Mouse (Mus musculus) cortical plate, adult 2 months (tissue): ENCODE results near the gene Cmas. TPM values are rescaled to one million over a fixed set of nuclear protein-coding genes. Genes with fewer than 3 reads are reported as not detected.

Source experiments
- H3K27ac ChIP-seq: fragments of 200-500 bp; 2 replicates; pipeline ENCODE4 v1.5.1; 2012; ENCODE audit warnings: low read length, control low read depth, inconsistent platforms; ENCODE audit not compliant: insufficient read depth
- H3K4me1 ChIP-seq: fragments of 200-500 bp; 2 replicates; pipeline ENCODE4 v1.6.1; 2011; ENCODE audit warnings: low read length; ENCODE audit not compliant: control insufficient read depth, insufficient read depth
- H3K4me3 ChIP-seq: fragments of 200-500 bp; 2 replicates; pipeline ENCODE4 v1.5.1; 2011; ENCODE audit warnings: mild to moderate bottlenecking, low read length, control low read depth; ENCODE audit not compliant: insufficient read depth
- CTCF ChIP-seq: fragments of 200-500 bp; IDR thresholded peaks from 2 replicates; pipeline ENCODE4 v1.5.1; 2011; ENCODE audit warnings: mild to moderate bottlenecking, control low read depth, low read length; ENCODE audit not compliant: insufficient read depth; ENCODE audit errors: extremely low read depth
- POLR2A ChIP-seq: fragments of 200-500 bp; IDR thresholded peaks from 2 replicates; pipeline ENCODE4 v1.6.1; 2011; ENCODE audit warnings: mild to moderate bottlenecking, low read length, control low read depth; ENCODE audit not compliant: insufficient read depth; ENCODE audit errors: extremely low read depth
- polyA plus RNA-seq: library from polyadenylated mRNA; depleted of rRNA; stranded (reverse); fragments of >200 nt; gene quantifications from 2 replicates; pipeline ENCODE4 v1.2.3, GENCODE M21; 2012

The Cmas gene
- polyA plus RNA-seq, 1 experiment: 88.2 TPM

DNA sequence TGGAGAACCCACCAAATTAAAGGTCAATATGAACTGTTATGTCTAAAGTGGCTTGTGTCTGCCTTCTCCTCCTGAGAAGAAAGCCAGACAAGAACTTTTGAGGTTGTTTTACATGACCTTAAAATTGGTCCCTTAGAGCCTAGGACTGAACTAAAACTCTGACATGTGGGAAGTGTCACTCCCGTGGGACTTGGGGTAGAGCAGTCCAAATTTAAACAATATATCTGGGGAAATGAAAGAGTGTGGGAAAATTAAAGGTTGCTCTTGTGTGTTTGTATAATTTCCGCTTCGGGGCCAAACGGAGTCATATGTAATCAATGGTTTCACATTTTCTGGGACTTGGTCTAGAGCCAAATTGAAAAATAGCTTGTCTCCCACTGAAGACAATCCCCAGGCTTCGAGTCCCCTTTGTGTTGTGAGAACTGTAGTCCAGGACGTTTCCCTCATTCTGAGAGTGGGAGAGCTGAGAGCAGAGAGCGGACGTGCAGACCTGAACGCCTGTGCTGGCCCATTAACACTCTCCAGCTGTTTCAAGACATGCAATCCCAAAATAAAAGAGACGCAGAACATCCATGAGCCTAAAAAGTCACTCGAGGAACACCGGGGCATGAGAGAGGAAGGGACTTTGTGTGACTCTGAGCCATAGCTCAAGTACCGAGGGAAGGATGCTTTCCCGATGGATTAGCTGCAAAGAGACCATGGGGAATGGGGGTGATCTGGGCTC, 23.8 kb upstream of the Cmas start:
- no peak overlapping the region for H3K4me3 ChIP-seq
- no peaks in the 10 kb centered on the region for H3K4me1 ChIP-seq
- no peak overlapping the region for H3K27ac ChIP-seq
- TF ChIP-seq POLR2A: no peak
- TF ChIP-seq CTCF: no peak

DNA sequence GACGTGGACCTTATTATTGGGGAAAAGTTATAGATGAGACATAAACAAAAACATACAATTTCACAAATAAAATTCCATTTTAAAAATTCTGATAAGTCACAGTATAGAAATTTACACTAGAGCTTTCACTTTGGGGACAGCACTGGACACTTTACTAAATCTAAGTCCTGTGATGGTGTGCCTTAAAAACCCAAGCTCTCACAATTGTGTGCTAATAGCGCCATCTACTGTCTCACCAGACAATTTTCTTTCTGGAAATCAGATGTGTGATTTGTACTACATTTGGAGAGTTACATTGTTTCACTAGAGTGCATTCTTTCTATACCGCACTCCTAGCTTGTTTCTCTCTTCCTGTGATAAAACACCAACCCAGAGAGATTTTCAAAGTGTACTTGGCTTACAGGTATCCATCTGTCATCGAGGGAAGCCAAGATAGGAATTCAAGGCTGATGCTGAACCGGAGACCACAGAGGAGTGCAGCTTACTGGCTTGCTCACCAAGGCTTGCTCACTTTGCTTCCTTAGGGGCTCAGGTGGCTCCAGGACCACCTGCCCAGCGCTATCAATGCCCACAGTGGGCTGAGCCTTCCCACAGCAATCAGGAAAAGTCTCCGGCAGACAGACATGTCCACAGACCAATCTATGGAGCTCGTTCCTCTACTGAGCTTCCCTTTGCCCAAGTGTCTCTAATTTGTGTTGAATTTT, 21.0 kb upstream of the Cmas start:
- Histone ChIP-seq H3K4me1 (no peaks in the 10 kb centered on the region), H3K27ac (no peak overlapping the region), H3K4me3 (no peak overlapping the region)
- TF ChIP-seq CTCF (peak; percentile 53), POLR2A (no peak)

DNA sequence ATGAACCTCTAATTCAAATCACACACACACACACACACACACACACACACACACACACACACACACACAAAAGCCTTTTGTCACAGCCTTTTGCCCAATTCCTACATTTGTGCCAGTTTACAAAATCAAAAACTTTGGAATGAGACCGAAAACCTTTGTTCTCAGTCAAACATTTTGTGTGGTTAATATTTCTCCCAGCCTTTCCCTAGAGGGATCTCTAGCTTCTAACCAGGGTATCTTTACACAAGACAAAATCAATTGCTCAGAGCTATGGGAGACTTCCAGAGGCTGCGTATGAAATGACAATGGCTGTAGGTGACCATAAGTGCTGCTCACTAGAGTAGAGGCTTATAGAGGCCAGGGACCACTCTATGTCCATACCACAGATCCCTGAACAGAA, 18.3 kb upstream of the Cmas start:
- no peak overlapping the region for H3K4me3 ChIP-seq

DNA sequence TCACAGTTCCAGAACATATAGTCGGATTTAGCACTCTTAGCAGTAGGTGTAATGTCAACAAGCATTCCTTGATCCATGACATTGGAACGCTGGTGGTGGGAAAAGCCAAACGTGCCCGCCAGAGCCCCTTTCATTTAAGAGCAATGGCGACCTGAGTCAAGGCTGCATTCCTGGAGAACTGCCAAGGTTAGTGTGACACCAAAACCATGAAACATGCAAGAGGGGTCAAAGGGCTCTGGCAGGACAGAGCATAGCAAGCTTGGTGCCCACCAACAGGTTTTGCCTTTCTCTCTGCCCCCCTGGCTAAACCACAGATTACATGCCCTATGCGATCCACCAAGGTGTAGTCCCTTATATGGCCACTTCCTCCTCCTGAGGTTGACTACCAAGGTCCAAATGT, 17.8 kb upstream of the Cmas start:
- H3K4me3 ChIP-seq: no peak overlapping the region
- H3K27ac ChIP-seq: no peak overlapping the region
- TF ChIP-seq CTCF: no peak
- TF ChIP-seq POLR2A: no peak
- H3K4me1 ChIP-seq: no peaks in the 10 kb centered on the region

More for the DNA sequence above, 18.3 kb upstream of the Cmas start:
- H3K4me1 ChIP-seq: no peaks in the 10 kb centered on the region
- no peak overlapping the region for H3K27ac ChIP-seq
- no peak for TF ChIP-seq CTCF
- no peak for TF ChIP-seq POLR2A

DNA sequence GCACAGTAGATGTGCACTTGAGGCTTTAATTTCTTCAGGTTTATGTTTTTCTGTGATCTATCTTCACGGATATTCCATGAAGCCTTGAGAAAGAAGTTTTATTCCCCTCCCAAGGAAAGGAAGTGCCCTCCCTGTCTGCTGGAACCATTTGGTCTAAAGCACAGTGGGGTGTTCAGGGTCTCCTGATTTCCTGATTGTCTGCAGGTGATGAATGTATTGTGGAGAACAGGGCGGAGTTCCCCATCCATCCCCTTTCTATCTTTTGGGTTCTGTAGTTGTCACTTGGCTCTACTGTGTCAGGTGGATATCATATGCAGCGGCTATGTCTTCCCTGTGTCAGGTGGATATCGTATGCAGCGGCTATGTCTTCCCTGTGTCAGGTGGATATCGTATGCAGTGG, 14.7 kb upstream of the Cmas start:
- H3K4me1 ChIP-seq: no peaks in the 10 kb centered on the region
- H3K4me3 ChIP-seq: no peak overlapping the region
- no peak overlapping the region for H3K27ac ChIP-seq
- no peak for TF ChIP-seq CTCF
- no peak for TF ChIP-seq POLR2A

DNA sequence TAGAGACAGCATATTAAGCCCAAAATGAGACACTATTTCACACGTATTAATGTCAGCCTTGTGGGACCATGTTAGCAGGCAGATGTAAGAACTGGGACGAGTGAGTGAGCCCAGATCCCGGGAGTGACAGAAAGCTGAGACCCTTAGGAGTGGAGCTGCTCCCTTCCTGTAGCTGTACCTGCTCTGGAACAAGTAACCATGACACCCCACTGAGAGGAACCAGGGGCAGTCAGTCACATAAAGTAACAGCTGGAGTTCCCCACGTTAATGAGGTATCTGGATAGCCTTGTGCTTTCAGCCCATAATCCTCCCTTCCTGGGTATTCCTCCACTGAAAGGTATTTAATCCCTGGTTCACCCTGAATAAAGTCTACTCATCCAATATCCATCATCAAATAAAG, 13.3 kb upstream of the Cmas start:
- no peaks in the 10 kb centered on the region for H3K4me1 ChIP-seq
- no peak overlapping the region for H3K4me3 ChIP-seq
- H3K27ac ChIP-seq: no peak overlapping the region
- TF ChIP-seq CTCF (no peak), POLR2A (no peak)

DNA sequence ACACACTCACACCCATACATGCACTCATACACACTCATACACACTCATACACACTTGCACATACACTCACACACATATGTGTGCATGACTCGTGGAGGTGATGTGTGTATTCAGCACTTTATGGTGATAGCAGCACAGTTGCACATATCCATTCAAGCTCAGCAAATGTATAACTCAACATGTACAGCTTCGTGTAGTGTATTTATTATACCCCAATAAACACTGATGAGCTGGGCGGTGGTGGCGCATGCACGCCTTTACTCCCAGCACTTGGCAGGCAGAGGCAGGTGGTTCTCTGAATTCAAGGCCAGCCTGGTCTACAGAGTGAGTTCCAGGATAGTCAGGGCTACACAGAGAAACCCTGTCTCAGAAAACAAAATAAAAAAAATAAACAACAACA, 11.0 kb upstream of the Cmas start:
- H3K4me3 ChIP-seq: no peak overlapping the region
- no peaks in the 10 kb centered on the region for H3K4me1 ChIP-seq
- H3K27ac ChIP-seq: no peak overlapping the region
- TF ChIP-seq CTCF (no peak), POLR2A (no peak)

DNA sequence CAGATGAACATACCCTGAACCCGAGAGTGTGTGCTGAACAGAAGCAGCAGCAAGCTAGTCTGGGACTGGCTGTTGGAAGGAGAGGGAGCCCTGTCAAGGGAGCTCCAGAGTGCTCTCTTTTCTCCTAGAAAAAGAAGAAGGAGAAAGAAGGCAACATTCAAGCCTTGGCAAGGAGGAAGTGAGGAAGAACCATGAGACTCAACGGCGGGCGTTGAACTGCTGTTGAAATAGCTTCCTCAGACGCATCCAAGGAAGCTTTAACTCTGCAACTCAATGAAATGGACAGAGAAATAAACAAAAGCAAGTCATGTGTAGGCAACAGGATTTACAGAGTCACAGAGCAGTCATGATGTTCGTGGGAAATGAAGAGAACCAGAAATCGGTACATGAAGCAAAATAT, 9.7 kb upstream of the Cmas start:
- Histone ChIP-seq H3K4me3 (no peak overlapping the region), H3K4me1 (no peaks in the 10 kb centered on the region), H3K27ac (peak overlapping the region; percentile 51; the same call in 1 of the 2 replicates)
- TF ChIP-seq CTCF (no peak), POLR2A (no peak)

DNA sequence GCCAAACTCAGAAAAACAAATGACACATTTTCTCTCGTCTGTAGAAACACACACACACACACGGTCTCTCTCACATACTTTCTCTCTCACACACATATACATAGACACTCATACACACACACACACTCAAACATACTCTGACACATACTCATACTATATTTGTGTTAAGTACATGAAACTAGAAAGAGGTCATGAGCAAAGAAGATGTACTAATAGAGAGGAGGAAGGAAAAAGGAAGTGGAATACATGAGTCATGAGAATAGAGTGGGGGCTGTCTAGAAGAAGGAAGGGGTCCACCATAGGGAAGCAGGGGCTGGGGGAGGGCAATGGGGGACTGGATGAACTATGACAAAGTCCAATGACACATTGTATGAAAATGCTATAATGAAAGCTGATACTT, 9.3 kb upstream of the Cmas start:
- TF ChIP-seq CTCF (no peak), POLR2A (no peak)
- Histone ChIP-seq H3K4me3 (no peak overlapping the region), H3K4me1 (no peaks in the 10 kb centered on the region), H3K27ac (no peak overlapping the region)

DNA sequence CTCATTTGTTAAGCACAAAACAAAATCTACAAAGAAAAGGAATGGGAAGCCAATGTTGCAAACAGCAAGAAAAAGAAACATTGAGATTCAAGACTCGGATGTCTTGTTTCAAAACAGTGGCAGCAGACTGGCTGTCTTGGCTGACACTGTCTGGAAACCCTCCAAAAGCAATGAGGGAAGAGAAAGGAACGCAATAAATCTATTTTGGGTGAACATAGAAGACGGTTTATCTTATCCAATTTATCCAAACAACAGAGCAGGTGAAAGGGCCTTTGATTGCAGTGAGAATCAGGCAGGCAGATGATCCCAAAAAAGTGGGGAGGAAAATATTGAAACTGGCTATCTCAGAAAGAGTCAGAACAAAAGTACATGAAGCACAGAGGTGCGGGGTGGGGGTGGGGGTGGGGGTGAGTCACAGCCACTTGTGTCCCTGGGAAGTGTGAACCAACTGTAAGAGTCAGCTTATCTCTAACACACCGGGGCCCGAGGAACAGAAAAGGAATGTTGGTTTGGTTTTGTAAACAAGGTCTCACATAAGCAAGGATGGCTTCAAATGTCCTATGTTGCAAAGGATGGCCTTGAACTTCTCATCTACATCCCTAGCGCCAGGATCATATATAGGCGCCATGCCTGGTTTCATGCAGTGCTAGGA, 8.3 kb upstream of the Cmas start:
- Histone ChIP-seq H3K4me1 (no peaks in the 10 kb centered on the region), H3K27ac (no peak overlapping the region), H3K4me3 (no peak overlapping the region)
- no peak for TF ChIP-seq CTCF
- TF ChIP-seq POLR2A: no peak
